Mouse (Mus musculus): ENCODE measurements around the gene Mrpl28. TPM values are rescaled to one million over a fixed set of nuclear protein-coding genes. Genes with fewer than 3 reads are reported as not detected.

The Mrpl28 gene
- total and polyA plus RNA-seq, 3 experiments, result 148 to 174 (median 164) TPM

- peaks cover 3% of the 10 kb centered on the region; the same call in 1 of the 2 replicates for H3K79me2 ChIP-seq (ENCODE audit: control insufficient read depth, insufficient read depth, low read length, poor library complexity)
- H3K9me3 ChIP-seq (replicated peaks; ENCODE audit: insufficient read depth, low read length), result no peaks in the 10 kb centered on the region
- H3K4me3 ChIP-seq (ENCODE audit: control insufficient read depth in 1 of 2, insufficient read depth in 1 of 2, low read depth in 2 of 2, low read length in 2 of 2), result peak within 1 kb of the TSS; percentile 65 to 83
- peaks cover 0 to 4% of the 10 kb centered on the region in 2 experiments; a peak in 2 of 4 replicates for H3K36me3 ChIP-seq (ENCODE audit: control insufficient read depth in 1 of 2, insufficient read depth in 2 of 2, low read length in 2 of 2)
- H3K27me3 ChIP-seq (ENCODE audit: control insufficient read depth in 1 of 2, insufficient read depth in 2 of 2, low read length in 2 of 2), result no peaks in the 10 kb centered on the region
- H3K27ac ChIP-seq (ENCODE audit: control insufficient read depth, low read depth, low read length), result peak within 1 kb of the TSS; percentile 22
- peak; percentile 70 for TF ChIP-seq RAD21 (IDR thresholded peaks at IDR 0.05; ENCODE audit: low read depth, low read length)
- no peak for TF ChIP-seq MYB (IDR thresholded peaks at IDR 0.05; ENCODE audit: low read depth, low read length)
- peak; percentile 77 for TF ChIP-seq SMC3 (IDR thresholded peaks at IDR 0.05; ENCODE audit: low read depth, low read length)
- TF ChIP-seq MYC (IDR thresholded peaks at IDR 0.05; ENCODE audit: low read depth, low read length), result peak; percentile 45; the same call in 1 of the 2 replicates
- TF ChIP-seq ETS1 (IDR thresholded peaks at IDR 0.05; ENCODE audit: low read depth, low read length), result peak; percentile 29; the same call in 1 of the 2 replicates
- TF ChIP-seq CTCF (IDR thresholded peaks at IDR 0.05 in 2 of 3, conservative IDR thresholded peaks at IDR 0.05 in 1 of 3; ENCODE audit: control insufficient read depth in 1 of 3, insufficient read depth in 1 of 3, low read depth in 2 of 3, low read length in 3 of 3, poor library complexity in 1 of 3, severe bottlenecking in 1 of 3), result peak; percentile 86 to 98 (median 87)
- no peak for TF ChIP-seq ZMIZ1 (IDR thresholded peaks at IDR 0.05; ENCODE audit: low read depth, low read length)
- TF ChIP-seq USF2 (IDR thresholded peaks at IDR 0.05; ENCODE audit: borderline replicate concordance in 1 of 2, insufficient read depth in 1 of 2, low read depth in 1 of 2, low read length in 2 of 2), result no peak
- TF ChIP-seq MAZ (IDR thresholded peaks at IDR 0.05; ENCODE audit: low read depth, low read length), result no peak; the same call in 1 of the 2 replicates
- TF ChIP-seq EP300 (IDR thresholded peaks at IDR 0.05; ENCODE audit: low read depth in 1 of 2, low read length in 2 of 2), result no peak
- TF ChIP-seq MXI1 (IDR thresholded peaks at IDR 0.05; ENCODE audit: low read depth, low read length), result peak; percentile 18; the same call in 1 of the 2 replicates
- peak; percentile 33; the same call in 1 of the 2 replicates for TF ChIP-seq ZC3H11A (IDR thresholded peaks at IDR 0.05; ENCODE audit: low read depth, low read length)
- peak; percentile 56 for TF ChIP-seq SIN3A (IDR thresholded peaks at IDR 0.05; ENCODE audit: low read length)
- TF ChIP-seq MAX (IDR thresholded peaks at IDR 0.05; ENCODE audit: low read length), result no peak
- TF ChIP-seq USF1 (IDR thresholded peaks at IDR 0.05; ENCODE audit: low read depth, low read length), result no peak
- peak in 1 of 2 experiments; percentile 58; a peak in 2 of 4 replicates for TF ChIP-seq POLR2A (IDR thresholded peaks at IDR 0.05; ENCODE audit: control insufficient read depth in 1 of 2, insufficient read depth in 1 of 2, low read depth in 1 of 2, low read length in 2 of 2, poor library complexity in 1 of 2)
- TF ChIP-seq TBP (IDR thresholded peaks at IDR 0.05; ENCODE audit: low read depth, low read length), result peak; percentile 37; the same call in 1 of the 2 replicates
- H3K4me1 ChIP-seq (ENCODE audit: control insufficient read depth in 1 of 2, insufficient read depth in 2 of 2, low read length in 2 of 2), result peaks cover 0 to 10% of the 10 kb centered on the region in 2 experiments; a peak in 2 of 4 replicates
- H3K9ac ChIP-seq (ENCODE audit: control insufficient read depth, low read depth, low read length, poor library complexity, severe bottlenecking), result peak within 1 kb of the TSS; percentile 72
- DNase-seq (ENCODE audit: low read depth, low spot score), result peak; percentile 96
Measured at GRCm38 (mm10) chr17:26089905-26090632, 33.2 kb upstream of the Mrpl28 start, which contains the start of gene Decr2. Gene Decr2 (minus strand): TSS chr17:26090337.

GRCm38 (mm10) chr17:26094531-26095110 lies 28.7 kb upstream of the Mrpl28 start:
- peak; percentile 56 for DNase-seq (ENCODE audit: low read depth, low spot score)
- Histone ChIP-seq H3K36me3 (ENCODE audit: control insufficient read depth in 1 of 2, insufficient read depth in 2 of 2, low read length in 2 of 2) (peaks cover 0 to 7% of the 10 kb centered on the region in 2 experiments; a peak in 2 of 4 replicates), H3K4me3 (ENCODE audit: control insufficient read depth in 1 of 2, insufficient read depth in 1 of 2, low read depth in 2 of 2, low read length in 2 of 2) (peak overlapping the region; percentile 83 to 88), H3K9me3 (replicated peaks; ENCODE audit: insufficient read depth, low read length) (no peaks in the 10 kb centered on the region), H3K79me2 (ENCODE audit: control insufficient read depth, insufficient read depth, low read length, poor library complexity) (peaks cover 5% of the 10 kb centered on the region; the same call in 1 of the 2 replicates), H3K9ac (ENCODE audit: control insufficient read depth, low read depth, low read length, poor library complexity, severe bottlenecking) (peak overlapping the region; percentile 89), H3K4me1 (ENCODE audit: control insufficient read depth in 1 of 2, insufficient read depth in 2 of 2, low read length in 2 of 2) (peaks cover 0 to 7% of the 10 kb centered on the region in 2 experiments; a peak in 2 of 4 replicates), H3K27ac (ENCODE audit: control insufficient read depth, low read depth, low read length) (peak overlapping the region; percentile 71), H3K27me3 (ENCODE audit: control insufficient read depth in 1 of 2, insufficient read depth in 2 of 2, low read length in 2 of 2) (no peaks in the 10 kb centered on the region)
- no peak for TF ChIP-seq MAFK (IDR thresholded peaks at IDR 0.05; ENCODE audit: borderline replicate concordance, low read depth, low read length)
- TF ChIP-seq E2F4 (IDR thresholded peaks at IDR 0.05; ENCODE audit: borderline replicate concordance, low read depth, low read length), result no peak
- TF ChIP-seq HCFC1 (IDR thresholded peaks at IDR 0.05; ENCODE audit: low read depth, low read length), result no peak
- no peak for TF ChIP-seq USF1 (IDR thresholded peaks at IDR 0.05; ENCODE audit: low read depth, low read length)
- no peak for TF ChIP-seq MAZ (IDR thresholded peaks at IDR 0.05; ENCODE audit: low read depth, low read length)
- no peak for TF ChIP-seq POLR2AphosphoS5 (IDR thresholded peaks at IDR 0.05; ENCODE audit: borderline replicate concordance, low read depth, low read length)
- TF ChIP-seq GABPA (IDR thresholded peaks at IDR 0.05; ENCODE audit: low read depth, low read length), result no peak
- TF ChIP-seq ZNF384 (IDR thresholded peaks at IDR 0.05; ENCODE audit: low read depth, low read length), result no peak
- TF ChIP-seq ETS1 (IDR thresholded peaks at IDR 0.05; ENCODE audit: low read depth, low read length), result no peak
- TF ChIP-seq USF2 (IDR thresholded peaks at IDR 0.05; ENCODE audit: borderline replicate concordance in 1 of 2, insufficient read depth in 1 of 2, low read depth in 1 of 2, low read length in 2 of 2), result no peak
- TF ChIP-seq MXI1 (IDR thresholded peaks at IDR 0.05; ENCODE audit: low read depth, low read length), result no peak
- TF ChIP-seq CHD1 (IDR thresholded peaks at IDR 0.05; ENCODE audit: low read depth, low read length), result no peak
- no peak for TF ChIP-seq MYC (IDR thresholded peaks at IDR 0.05; ENCODE audit: low read depth, low read length)
- no peak for TF ChIP-seq MEF2A (IDR thresholded peaks at IDR 0.05; ENCODE audit: extremely low read depth, insufficient replicate concordance, low read depth, low read length, poor library complexity, severe bottlenecking)
- TF ChIP-seq NRF1 (IDR thresholded peaks at IDR 0.05; ENCODE audit: insufficient read depth, low read depth, low read length, poor library complexity, severe bottlenecking), result no peak
- no peak for TF ChIP-seq ELF1 (IDR thresholded peaks at IDR 0.05; ENCODE audit: low read depth, low read length)
